Mouse (Mus musculus) neural tube, embryonic 14.5 days (tissue): ENCODE results near the gene Mael. TPM values are rescaled to one million over a fixed set of nuclear protein-coding genes. Genes with fewer than 3 reads are reported as not detected.
A peak's percentile ranks its signal among the peaks of the same experiment; 100 is the strongest.

Experiments
- ATAC-seq: fragments of 200-750 bp; cut with Nextera tagmentation; 2 replicates; pipeline ENCODE4 v1.8.0; 2017; ENCODE audit warnings: low read depth, mild to moderate bottlenecking, moderate TSS enrichment, moderate library complexity
- H3K27ac ChIP-seq: fragments of 300-500 bp; sonication (generic); 2 replicates; pipeline ENCODE4 v1.5.1; 2014; ENCODE audit warnings: low read depth, mild to moderate bottlenecking, control low read depth, low read length, moderate library complexity, mixed read lengths
- H3K27me3 ChIP-seq: fragments of 300-500 bp; sonication (generic); 2 replicates; pipeline ENCODE4 v1.6.1; 2014; ENCODE audit warnings: low read length; ENCODE audit not compliant: control insufficient read depth, insufficient read depth
- H3K36me3 ChIP-seq: fragments of 300-500 bp; sonication (generic); 2 replicates; pipeline ENCODE4 v1.6.1; 2014; ENCODE audit warnings: low read length, mixed read lengths; ENCODE audit not compliant: control insufficient read depth, insufficient read depth
- H3K4me1 ChIP-seq: fragments of 300-500 bp; sonication (generic); 2 replicates; pipeline ENCODE4 v1.6.1; 2014; ENCODE audit warnings: low read length; ENCODE audit not compliant: control insufficient read depth, insufficient read depth
- H3K4me2 ChIP-seq: fragments of 300-500 bp; sonication (generic); 2 replicates; pipeline ENCODE4 v1.6.1; 2014; ENCODE audit warnings: mild to moderate bottlenecking, low read depth, low read length, control low read depth
- H3K4me3 ChIP-seq: fragments of 300-500 bp; sonication (generic); 2 replicates; pipeline ENCODE4 v1.5.1; 2014; ENCODE audit warnings: low read depth, low read length, control low read depth, mixed read lengths
- H3K9ac ChIP-seq: fragments of 300-500 bp; sonication (generic); replicated peaks from 2 replicates; pipeline ENCODE4 v1.6.1; 2014; ENCODE audit warnings: low read depth, mild to moderate bottlenecking, control low read depth, low read length, mixed read lengths
- H3K9me3 ChIP-seq: fragments of 300-500 bp; sonication (generic); 2 replicates; pipeline ENCODE4 v1.6.1; 2016; ENCODE audit warnings: low read length; ENCODE audit not compliant: control insufficient read depth
- WGBS: fragments of 180-500 bp; shearing (Covaris S2); extraction: QIAGEN DNeasy Blood & Tissue Kit; methylation state at CpG from one replicate; pipeline ENCODE4 v1.1.7; 2014; 5-methylcytosine and 5-hydroxymethylcytosine counted together
- polyA plus RNA-seq: library from polyadenylated mRNA; unstranded; fragments of >200 nt; fragmentation: Nextera tagmentation; extraction: Ambion mirVana; gene quantifications from 2 replicates; pipeline ENCODE4 v1.2.1, GENCODE M21; 2014

Mael gene
- polyA plus RNA-seq: not detected in 2 replicates

DNA sequence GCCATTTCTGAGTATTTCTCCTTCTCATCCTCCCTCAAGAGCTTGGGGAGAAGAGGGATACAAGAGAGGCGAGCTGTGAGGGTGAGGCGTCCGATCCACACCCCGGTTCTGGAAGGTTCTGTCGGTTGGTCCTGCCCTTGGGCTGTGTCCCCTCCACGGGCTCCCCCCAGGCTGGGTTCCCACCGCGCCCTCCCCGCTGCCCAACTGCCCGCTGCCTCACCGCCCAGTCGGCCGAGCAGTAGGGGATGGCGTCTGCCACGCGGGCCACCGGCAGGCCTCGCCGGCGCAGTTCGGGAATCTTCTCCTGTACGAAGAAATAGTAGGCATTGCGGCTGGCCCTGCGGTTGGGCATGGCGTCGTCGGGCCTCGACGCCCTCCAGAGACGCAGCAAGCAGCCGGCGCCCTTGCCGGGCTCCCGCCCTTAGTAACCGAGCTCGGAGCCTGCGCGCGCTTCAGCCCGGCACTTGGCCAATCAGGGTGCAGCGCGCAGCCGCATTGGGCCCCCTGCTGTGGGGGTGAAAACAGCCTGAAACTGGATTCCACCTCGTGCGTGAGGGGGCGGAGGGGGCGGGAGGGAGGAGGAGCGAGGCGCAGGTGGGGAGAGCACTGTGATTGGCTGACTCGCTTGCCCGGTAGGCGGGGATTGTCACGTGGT lies at the start of gene Mael:
Mael (minus strand) TSS at position 433 of the 655 bp plus-strand sequence.
- Histone ChIP-seq H3K36me3 (no peaks in the 10 kb centered on the region), H3K4me1 (no peaks in the 10 kb centered on the region), H3K9ac (no peak within 1 kb of the TSS), H3K27ac (no peak within 1 kb of the TSS), H3K4me2 (no peak within 1 kb of the TSS), H3K4me3 (no peak within 1 kb of the TSS), H3K9me3 (no peaks in the 10 kb centered on the region; the same call in 1 of the 2 replicates), H3K27me3 (no peaks in the 10 kb centered on the region)
- WGBS: 88% methylated on average over 53 of the region's 53 CpGs
- ATAC-seq: no peak

DNA sequence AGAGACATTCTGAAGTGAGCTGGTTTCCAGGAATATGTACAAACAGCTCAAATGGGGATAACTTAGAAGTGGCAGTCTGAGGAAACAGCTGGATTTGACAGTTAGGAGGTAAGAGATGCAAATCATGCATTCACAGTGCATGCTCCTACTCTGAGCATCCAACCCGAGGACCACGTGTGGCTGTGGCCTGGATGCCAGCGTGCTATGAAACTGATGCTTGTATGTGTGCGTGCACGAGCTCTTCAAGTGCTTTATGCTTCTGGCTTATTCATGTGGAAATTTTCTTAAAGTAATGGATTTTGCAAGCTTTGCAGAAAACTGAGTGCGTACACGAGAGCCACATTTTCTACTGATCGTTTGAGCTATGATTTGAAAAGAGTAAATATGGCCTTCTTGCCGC lies 47.7 kb upstream of the Mael start:
- Histone ChIP-seq H3K36me3 (no peaks in the 10 kb centered on the region), H3K4me1 (peaks cover 25% of the 10 kb centered on the region), H3K4me3 (no peak overlapping the region), H3K4me2 (no peak overlapping the region), H3K9ac (no peak overlapping the region), H3K27me3 (no peaks in the 10 kb centered on the region), H3K9me3 (no peaks in the 10 kb centered on the region), H3K27ac (no peak overlapping the region)
- 60% methylated on average over 9 of the region's 9 CpGs for WGBS
- no peak for ATAC-seq

DNA sequence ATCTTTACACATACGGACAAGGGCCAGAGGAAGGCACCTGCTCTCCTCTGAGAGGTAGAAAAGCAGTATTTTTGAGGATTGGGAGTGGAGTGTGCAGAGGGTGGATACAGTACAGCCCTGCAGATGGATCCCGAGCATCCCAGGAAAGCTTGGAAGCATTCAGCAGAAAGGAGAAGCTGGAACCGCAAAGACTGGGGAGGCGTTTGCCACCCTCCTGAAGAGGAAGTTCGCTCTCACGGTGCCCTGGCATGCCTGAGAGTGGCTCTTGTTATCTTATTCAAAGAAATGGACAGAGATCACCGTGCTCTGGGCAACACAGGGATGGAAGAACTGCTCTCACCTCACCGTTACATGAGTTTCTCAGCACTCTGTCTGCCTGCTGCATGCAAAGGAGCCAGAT lies 45.8 kb upstream of the Mael start:
- no peak for ATAC-seq
- H3K36me3 ChIP-seq: no peaks in the 10 kb centered on the region
- no peak overlapping the region for H3K9ac ChIP-seq
- no peak overlapping the region for H3K4me2 ChIP-seq
- H3K4me3 ChIP-seq: no peak overlapping the region
- H3K27me3 ChIP-seq: no peaks in the 10 kb centered on the region
- H3K4me1 ChIP-seq: peaks cover 38% of the 10 kb centered on the region
- H3K9me3 ChIP-seq: no peaks in the 10 kb centered on the region
- 45% methylated on average over 8 of the region's 8 CpGs for WGBS
- no peak overlapping the region for H3K27ac ChIP-seq

DNA sequence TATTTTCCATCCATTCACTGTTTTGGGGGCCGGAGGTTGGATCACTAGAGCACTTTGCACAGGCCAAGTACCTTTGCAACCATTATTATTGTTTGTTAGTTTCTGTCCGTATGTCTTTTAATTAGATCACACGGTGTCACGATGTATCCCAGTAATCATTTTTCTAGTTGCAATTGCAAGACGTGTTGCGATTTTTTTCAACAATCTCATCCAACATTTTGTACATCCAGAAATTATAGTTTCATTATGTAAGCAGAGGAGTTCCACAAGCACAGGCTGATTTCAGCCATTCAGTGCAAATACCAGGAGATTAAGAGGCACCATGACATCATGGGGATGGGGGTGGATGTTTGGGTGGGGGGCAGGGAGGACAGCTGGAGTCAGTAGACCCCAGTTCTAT lies 44.9 kb upstream of the Mael start:
- no peak overlapping the region for H3K4me2 ChIP-seq
- peaks cover 42% of the 10 kb centered on the region for H3K4me1 ChIP-seq
- no peaks in the 10 kb centered on the region for H3K36me3 ChIP-seq
- WGBS: 70% methylated on average over 6 of the region's 6 CpGs
- no peak overlapping the region for H3K9ac ChIP-seq
- H3K27me3 ChIP-seq: no peaks in the 10 kb centered on the region
- no peak for ATAC-seq
- H3K4me3 ChIP-seq: no peak overlapping the region
- no peaks in the 10 kb centered on the region for H3K9me3 ChIP-seq
- H3K27ac ChIP-seq: no peak overlapping the region

DNA sequence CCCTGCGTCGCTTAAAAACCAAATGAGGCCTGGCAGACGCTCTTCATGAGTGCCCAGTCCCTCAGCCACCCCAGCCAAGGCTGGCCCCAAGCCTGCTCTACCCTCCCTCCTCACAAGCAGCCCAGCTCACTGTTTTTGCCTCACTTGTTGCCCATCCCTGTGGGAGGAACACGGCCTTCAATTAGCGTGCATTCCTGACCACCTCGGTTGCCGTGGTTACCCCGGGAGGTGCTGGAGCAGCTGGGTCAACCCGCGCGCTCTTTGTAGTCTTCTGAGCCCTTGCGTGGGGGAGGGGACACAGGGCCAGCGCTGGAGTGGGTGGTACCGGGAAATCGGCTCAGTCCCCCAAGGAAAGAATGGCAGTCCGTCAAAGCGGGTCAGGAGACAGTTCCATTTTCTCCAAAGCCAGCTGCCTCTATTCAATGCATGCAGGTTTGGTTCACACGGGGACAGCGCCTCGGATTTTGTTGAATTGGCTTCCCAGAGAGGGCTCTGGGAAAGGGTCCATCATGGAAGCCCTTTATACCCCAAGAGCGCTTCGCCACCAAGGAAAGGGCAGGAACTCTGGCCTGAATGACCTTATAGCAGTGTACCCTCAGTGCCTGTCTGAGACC lies 44.2 kb upstream of the Mael start:
- peak overlapping the region; percentile 37 for H3K4me2 ChIP-seq
- ATAC-seq: peak; percentile 86
- no peak overlapping the region; the same call in 1 of the 2 replicates for H3K4me3 ChIP-seq
- peak overlapping the region; percentile 5; the same call in 1 of the 2 replicates for H3K27ac ChIP-seq
- WGBS: under 1% methylated on average over 22 of the region's 22 CpGs
- no peaks in the 10 kb centered on the region for H3K9me3 ChIP-seq
- H3K27me3 ChIP-seq: no peaks in the 10 kb centered on the region
- no peak overlapping the region for H3K9ac ChIP-seq
- H3K36me3 ChIP-seq: no peaks in the 10 kb centered on the region
- H3K4me1 ChIP-seq: peaks cover 42% of the 10 kb centered on the region

DNA sequence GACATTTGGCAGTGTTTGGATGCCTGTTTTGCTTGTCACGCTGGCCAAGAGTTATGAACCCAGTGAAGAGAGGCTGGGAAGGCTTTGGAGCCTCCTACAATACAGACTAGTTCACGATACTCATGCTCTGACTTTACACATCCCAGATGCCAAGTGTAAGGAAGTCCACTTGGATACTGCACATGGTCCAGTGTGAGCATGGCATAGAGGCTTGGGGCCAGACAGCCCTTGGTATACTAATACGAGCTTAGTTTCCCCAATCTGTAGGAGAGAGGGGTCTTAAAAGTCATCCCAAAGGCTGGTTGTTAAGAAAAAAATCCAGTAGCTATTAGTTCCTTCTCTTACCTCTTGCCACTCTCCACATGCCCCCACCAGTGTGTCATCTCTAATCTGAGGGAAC lies 43.3 kb upstream of the Mael start:
- WGBS: 28% methylated on average over 3 of the region's 3 CpGs
- no peaks in the 10 kb centered on the region for H3K36me3 ChIP-seq
- H3K4me2 ChIP-seq: no peak overlapping the region; the same call in 1 of the 2 replicates
- no peaks in the 10 kb centered on the region for H3K9me3 ChIP-seq
- peaks cover 42% of the 10 kb centered on the region for H3K4me1 ChIP-seq
- H3K9ac ChIP-seq: no peak overlapping the region
- H3K27me3 ChIP-seq: no peaks in the 10 kb centered on the region
- peak overlapping the region; percentile 4; the same call in 1 of the 2 replicates for H3K27ac ChIP-seq
- peak; percentile 11; the same call in 1 of the 2 replicates for ATAC-seq
- no peak overlapping the region for H3K4me3 ChIP-seq

DNA sequence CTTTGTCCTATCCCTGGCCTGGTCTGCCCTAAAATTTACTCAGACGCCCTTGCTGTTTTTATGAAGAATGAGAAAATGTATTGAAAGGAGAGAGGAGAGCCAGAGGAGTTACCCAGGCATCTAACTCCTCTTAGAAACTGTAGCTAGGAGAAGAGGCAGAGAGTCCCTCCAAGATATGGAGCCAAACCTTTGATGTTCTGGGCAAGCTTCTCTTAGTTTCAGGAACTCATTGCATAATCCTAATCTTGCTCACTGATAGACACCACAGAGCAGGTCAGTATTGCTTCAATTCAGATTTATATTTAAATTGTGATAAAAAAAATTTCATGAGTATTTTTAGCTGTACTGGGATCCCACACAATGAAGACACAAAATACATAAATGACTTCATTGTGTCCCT lies 42.7 kb upstream of the Mael start:
- Histone ChIP-seq H3K27ac (peak overlapping the region; percentile 40; the same call in 1 of the 2 replicates), H3K4me2 (no peak overlapping the region), H3K4me1 (peaks cover 42% of the 10 kb centered on the region), H3K36me3 (no peaks in the 10 kb centered on the region), H3K9me3 (no peaks in the 10 kb centered on the region), H3K4me3 (no peak overlapping the region), H3K9ac (no peak overlapping the region), H3K27me3 (no peaks in the 10 kb centered on the region)
- 14% methylated on average over 1 of the region's 1 CpGs for WGBS
- no peak for ATAC-seq

DNA sequence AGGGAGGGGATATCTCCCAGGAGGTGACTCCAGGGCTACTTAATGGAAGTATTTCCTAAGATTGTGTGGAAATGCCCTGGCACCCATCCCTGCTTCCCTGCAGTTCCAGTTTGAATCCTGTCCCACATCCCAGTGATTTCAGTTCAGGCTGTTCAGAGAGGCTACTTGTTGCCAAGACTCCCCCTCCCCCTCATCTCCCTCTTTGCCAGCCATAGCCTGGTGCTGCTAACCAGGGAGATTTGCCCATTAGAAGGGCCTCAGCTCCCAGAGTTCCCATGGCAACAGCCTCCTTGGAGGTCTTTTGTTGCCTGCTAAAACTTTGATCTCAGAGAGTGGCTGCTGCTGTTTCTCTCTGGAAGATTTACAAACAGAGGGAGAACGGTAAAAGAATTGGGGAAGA lies 42.0 kb upstream of the Mael start:
- no peak overlapping the region for H3K4me2 ChIP-seq
- no peaks in the 10 kb centered on the region for H3K9me3 ChIP-seq
- no peak overlapping the region for H3K9ac ChIP-seq
- H3K27me3 ChIP-seq: no peaks in the 10 kb centered on the region
- H3K4me1 ChIP-seq: peaks cover 42% of the 10 kb centered on the region
- peak; percentile 64 for ATAC-seq
- H3K4me3 ChIP-seq: no peak overlapping the region
- H3K36me3 ChIP-seq: no peaks in the 10 kb centered on the region
- no peak overlapping the region for H3K27ac ChIP-seq
- 0% methylated on average over 1 of the region's 1 CpGs for WGBS

DNA sequence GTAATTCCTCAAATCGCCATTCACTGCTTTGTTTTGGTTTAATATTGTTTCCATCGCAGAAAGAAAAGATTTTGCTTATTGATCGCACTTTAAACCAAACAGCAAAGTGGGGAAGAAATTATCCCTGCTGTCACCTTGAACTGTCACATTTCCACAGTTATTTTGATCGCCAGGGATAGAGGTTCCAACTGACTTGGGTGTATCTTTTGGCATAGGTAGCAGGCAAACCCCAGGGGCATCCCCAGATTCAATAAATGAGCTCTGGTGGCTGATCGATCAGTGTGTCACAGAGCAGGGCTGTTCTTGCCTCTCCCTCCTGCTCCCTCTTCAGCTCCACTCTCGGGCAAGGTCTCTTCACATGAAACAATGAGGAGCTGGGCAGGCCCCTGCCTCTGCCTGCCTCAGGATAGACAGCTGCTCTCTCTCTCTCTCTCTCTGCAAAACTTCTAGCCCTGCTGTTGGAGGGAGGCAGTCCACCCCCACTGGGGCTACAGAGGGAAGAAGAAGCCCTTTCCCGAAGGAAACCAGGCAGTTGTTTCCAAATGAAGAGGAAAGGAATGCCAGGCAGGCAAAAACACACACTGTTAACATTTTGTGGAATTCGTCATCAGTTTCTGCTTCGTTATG lies 41.1 kb upstream of the Mael start:
- WGBS: 21% methylated on average over 9 of the region's 9 CpGs

More for the DNA sequence above, 41.1 kb upstream of the Mael start:
- no peak overlapping the region for H3K4me3 ChIP-seq
- H3K4me2 ChIP-seq: no peak overlapping the region
- no peak overlapping the region; the same call in 1 of the 2 replicates for H3K9ac ChIP-seq
- peak; percentile 7; the same call in 1 of the 2 replicates for ATAC-seq
- H3K4me1 ChIP-seq: peaks cover 41% of the 10 kb centered on the region
- peak overlapping the region; percentile 6; the same call in 1 of the 2 replicates for H3K27ac ChIP-seq
- H3K9me3 ChIP-seq: no peaks in the 10 kb centered on the region
- no peaks in the 10 kb centered on the region for H3K36me3 ChIP-seq
- no peaks in the 10 kb centered on the region for H3K27me3 ChIP-seq
